Mouse (Mus musculus): Measurements from ENCODE around the gene 4933407L21Rik. TPM values are rescaled to one million over a fixed set of nuclear protein-coding genes. Genes with fewer than 3 reads are reported as not detected.

4933407L21Rik gene
- total and polyA plus RNA-seq, 3 experiments = 0.17 to 0.71 (median 0.19) TPM

GRCm38 (mm10) chr1:85915890-85916289, 12.4 kb upstream of the 4933407L21Rik start:
- H3K27ac ChIP-seq (ENCODE audit: insufficient read depth, low read depth) = no peak overlapping the region
- TF ChIP-seq ZNF384 (IDR thresholded peaks at IDR 0.05; ENCODE audit: low read depth, low read length) (no peak), JUN (IDR thresholded peaks at IDR 0.05; ENCODE audit: insufficient read depth, low read depth, low read length) (no peak), NRF1 (IDR thresholded peaks at IDR 0.05; ENCODE audit: low read depth, low read length) (no peak), MAX (IDR thresholded peaks at IDR 0.05; ENCODE audit: low read length) (no peak), UBTF (IDR thresholded peaks at IDR 0.05; ENCODE audit: low read depth, low read length) (no peak), ZC3H11A (IDR thresholded peaks at IDR 0.05; ENCODE audit: low read depth, low read length) (no peak), MEF2A (IDR thresholded peaks at IDR 0.05; ENCODE audit: borderline replicate concordance, low read depth, low read length) (no peak), MYC (IDR thresholded peaks at IDR 0.05; ENCODE audit: low read depth, low read length) (no peak), KAT2A (IDR thresholded peaks at IDR 0.05; ENCODE audit: insufficient replicate concordance, low read length) (no peak), ELF1 (IDR thresholded peaks at IDR 0.05; ENCODE audit: low read depth, low read length) (no peak), IRF4 (IDR thresholded peaks at IDR 0.05; ENCODE audit: low read depth, low read length) (no peak), MAZ (IDR thresholded peaks at IDR 0.05; ENCODE audit: low read depth, low read length) (no peak), HCFC1 (IDR thresholded peaks at IDR 0.05; ENCODE audit: low read depth, low read length) (no peak), E2F4 (IDR thresholded peaks at IDR 0.05; ENCODE audit: insufficient replicate concordance, low read depth, low read length) (no peak), ETS1 (conservative IDR thresholded peaks at IDR 0.05; ENCODE audit: low read depth, low read length) (no peak), MAFK (IDR thresholded peaks at IDR 0.05; ENCODE audit: insufficient replicate concordance, low read length) (no peak)
- no peaks in the 10 kb centered on the region for H3K27me3 ChIP-seq (replicated peaks)
- H3K4me2 ChIP-seq (ENCODE audit: insufficient read depth, low read depth, poor library complexity, severe bottlenecking) = no peak overlapping the region
- no peaks in the 10 kb centered on the region for H3K36me3 ChIP-seq (replicated peaks in 1 of 2; ENCODE audit: control insufficient read depth in 1 of 2, insufficient read depth in 1 of 2, low read length in 1 of 2)
- dilution Hi-C loops (cut with MboI; ENCODE audit: extremely low pct_ligation_motif_present, extremely low pct_unique_long_range_greater_than_20kb, low sequenced_read_pairs) (no loop called here), in situ Hi-C loops (cut with MboI; ENCODE audit: low pct_ligation_motif_present, low pct_unique_long_range_greater_than_20kb, low sequenced_read_pairs) (no loop called here)
- H3K9me3 ChIP-seq (replicated peaks; ENCODE audit: low read length) = peaks cover 7% of the 10 kb centered on the region
- no peak overlapping the region for H3K4me3 ChIP-seq (replicated peaks in 1 of 3; ENCODE audit: low read depth in 2 of 3, low read length in 2 of 3, poor library complexity in 1 of 3)
- DNase-seq (ENCODE audit: extremely low read depth) = no peak
- H3K9ac ChIP-seq (ENCODE audit: insufficient read depth, low read depth) = no peak overlapping the region
- peaks cover 0 to 6% of the 10 kb centered on the region in 2 experiments; a peak in 1 of 4 replicates for H3K4me1 ChIP-seq (ENCODE audit: control insufficient read depth in 1 of 2, insufficient read depth in 2 of 2)
- no peaks in the 10 kb centered on the region for H3K79me2 ChIP-seq (replicated peaks; ENCODE audit: control insufficient read depth, extremely low read depth, insufficient read depth, poor library complexity, severe bottlenecking)

- no peak overlapping the region for H3K27ac ChIP-seq (ENCODE audit: insufficient read depth, low read depth)
- H3K79me2 ChIP-seq (replicated peaks; ENCODE audit: control insufficient read depth, extremely low read depth, insufficient read depth, poor library complexity, severe bottlenecking) = no peaks in the 10 kb centered on the region
- no peak overlapping the region for H3K4me3 ChIP-seq (replicated peaks in 1 of 3; ENCODE audit: low read depth in 2 of 3, low read length in 2 of 3, poor library complexity in 1 of 3)
- peaks cover 0 to 6% of the 10 kb centered on the region in 2 experiments; a peak in 1 of 4 replicates for H3K4me1 ChIP-seq (ENCODE audit: control insufficient read depth in 1 of 2, insufficient read depth in 2 of 2)
- TF ChIP-seq PAX5 (IDR thresholded peaks at IDR 0.05; ENCODE audit: low read length) (no peak), ZKSCAN1 (IDR thresholded peaks at IDR 0.05; ENCODE audit: borderline replicate concordance, low read depth, low read length) (no peak), USF1 (IDR thresholded peaks at IDR 0.05; ENCODE audit: low read depth, low read length) (no peak), E2F4 (IDR thresholded peaks at IDR 0.05; ENCODE audit: insufficient replicate concordance, low read depth, low read length) (no peak), ZNF384 (IDR thresholded peaks at IDR 0.05; ENCODE audit: low read depth, low read length) (no peak), HCFC1 (IDR thresholded peaks at IDR 0.05; ENCODE audit: low read depth, low read length) (no peak), RCOR1 (conservative IDR thresholded peaks at IDR 0.05; ENCODE audit: low read depth, low read length) (no peak)
- in situ Hi-C loops (cut with MboI; ENCODE audit: low pct_ligation_motif_present, low pct_unique_long_range_greater_than_20kb, low sequenced_read_pairs) (no loop called here), dilution Hi-C loops (cut with MboI; ENCODE audit: extremely low pct_ligation_motif_present, extremely low pct_unique_long_range_greater_than_20kb, low sequenced_read_pairs) (no loop called here)
- no peak for DNase-seq (ENCODE audit: extremely low read depth)
- H3K36me3 ChIP-seq (replicated peaks in 1 of 2; ENCODE audit: control insufficient read depth in 1 of 2, insufficient read depth in 1 of 2, low read length in 1 of 2) = no peaks in the 10 kb centered on the region
- H3K4me2 ChIP-seq (ENCODE audit: insufficient read depth, low read depth, poor library complexity, severe bottlenecking) = no peak overlapping the region
- H3K9ac ChIP-seq (ENCODE audit: insufficient read depth, low read depth) = no peak overlapping the region
- peaks cover 7% of the 10 kb centered on the region for H3K9me3 ChIP-seq (replicated peaks; ENCODE audit: low read length)
- H3K27me3 ChIP-seq (replicated peaks) = no peaks in the 10 kb centered on the region
Measured at GRCm38 (mm10) chr1:85916830-85917450, 11.3 kb upstream of the 4933407L21Rik start.
